Mouse (Mus musculus): ENCODE measurements around the gene Gzmk. TPM values are rescaled to one million over a fixed set of nuclear protein-coding genes. Genes with fewer than 3 reads are reported as not detected.
A peak's percentile ranks its signal among the peaks of the same experiment; 100 is the strongest.
"Not testable (repeated sequence)": the region's sequence is repeated elsewhere in the genome, so short reads cannot be mapped to it uniquely, and the experiment has no call there.

Gzmk gene
- polyA plus RNA-seq (2012; rRNA removed) = not detected in 2 replicates

GRCm38 (mm10) chr13:113225811-113226210, at the start of gene Gzmk:
Gzmk (minus strand) TSS chr13:113225908.
- DNase-seq (ENCODE audit: low read depth) = no peak

DNA sequence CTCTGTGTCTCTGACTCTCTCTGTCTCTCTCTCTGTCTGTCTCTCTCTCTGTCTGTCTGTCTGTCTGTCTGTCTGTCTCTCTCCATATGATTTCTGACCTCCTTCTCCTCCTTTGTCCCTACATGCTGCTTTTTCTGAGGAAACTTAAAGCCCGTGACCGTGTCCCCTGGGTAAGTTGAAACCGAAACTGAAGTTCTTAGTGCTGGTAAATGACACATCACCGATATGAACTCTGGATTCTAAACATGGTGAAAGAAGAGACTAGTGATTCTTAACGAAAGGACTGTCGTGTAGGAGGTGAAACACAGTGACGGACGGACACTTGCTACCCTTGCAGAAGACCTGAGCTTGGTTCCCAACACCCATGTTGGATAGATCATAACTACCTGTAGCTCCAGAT, 45.5 kb upstream of the Gzmk start:
- no peak for DNase-seq (ENCODE audit: low read depth)

DNA sequence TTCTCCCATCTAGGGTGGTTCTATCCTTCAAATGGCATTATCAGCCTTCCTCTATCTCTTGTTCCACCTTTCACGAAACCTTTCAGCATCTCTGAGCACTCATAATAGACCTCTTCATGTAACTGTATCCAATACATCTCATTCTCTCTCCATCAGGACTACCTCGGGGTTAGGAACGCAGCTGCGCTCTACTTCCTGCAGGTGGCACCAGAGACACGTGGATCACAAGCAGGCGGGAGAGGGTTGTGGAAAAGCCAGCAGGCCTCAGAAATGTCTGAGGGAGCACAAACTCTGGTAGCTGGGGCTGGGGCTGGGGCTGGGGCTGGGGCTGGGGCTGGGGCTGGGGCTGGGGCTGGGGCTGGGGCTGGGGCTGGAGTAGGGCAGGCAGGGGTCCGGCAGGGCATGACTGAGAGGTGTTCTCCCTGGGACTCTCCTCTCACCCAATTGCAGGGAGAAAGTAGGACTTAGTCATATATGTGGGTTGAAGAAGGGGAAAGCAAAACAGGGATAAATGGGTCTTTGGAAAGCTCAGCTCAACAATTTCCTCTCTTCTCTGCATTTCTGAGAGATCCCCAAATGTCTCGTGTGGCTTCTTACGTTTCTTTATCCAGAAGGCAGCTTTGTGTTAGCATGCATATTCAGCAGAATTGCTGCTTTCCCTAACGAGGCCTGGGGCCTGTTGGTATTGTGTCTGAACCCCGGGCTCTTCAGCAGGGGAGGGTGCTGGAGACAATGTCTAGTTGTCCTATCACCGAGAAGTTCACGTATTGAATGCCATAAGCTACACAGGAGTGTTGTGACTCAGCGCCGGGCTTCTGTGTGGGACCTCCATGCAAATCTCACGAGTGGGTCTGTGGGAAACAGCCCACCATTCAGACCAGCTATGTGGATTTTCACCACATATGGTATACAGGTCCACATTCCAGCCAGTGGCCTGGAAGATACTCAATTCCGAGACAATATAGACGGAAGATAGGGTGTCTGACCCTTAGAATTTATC, 44.4 kb upstream of the Gzmk start:
- no peak for DNase-seq (ENCODE audit: low read depth)

DNA sequence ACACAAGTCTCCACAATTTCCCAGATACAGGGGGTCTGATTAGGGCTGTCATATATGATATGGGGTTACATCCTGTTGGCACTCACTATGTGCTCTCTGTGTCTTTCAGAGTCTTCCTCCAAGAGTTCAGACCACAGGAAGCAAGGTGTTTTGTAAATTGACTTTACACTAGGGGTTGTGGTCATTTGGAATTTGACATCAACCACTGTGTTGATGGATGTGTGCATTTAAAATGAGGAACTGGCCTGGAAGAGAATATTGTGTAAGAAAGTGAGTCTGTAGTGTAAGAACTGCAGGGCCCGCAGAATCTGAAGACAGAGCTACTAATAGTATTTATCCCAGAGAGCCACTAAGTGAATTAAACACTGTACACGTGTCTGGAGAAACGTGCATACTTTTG, 41.5 kb upstream of the Gzmk start:
- DNase-seq (ENCODE audit: low read depth) = no peak

- peak; percentile 12 for DNase-seq (ENCODE audit: low read depth)
These were observed 40.8 kb upstream of the Gzmk start for GRCm38 (mm10) chr13:113266495-113266951.

- peak; percentile 5 for DNase-seq (ENCODE audit: low read depth)
These were observed 39.5 kb upstream of the Gzmk start for GRCm38 (mm10) chr13:113265257-113265656.

- DNase-seq (ENCODE audit: low read depth) = no peak
These were observed 37.1 kb upstream of the Gzmk start for GRCm38 (mm10) chr13:113262822-113263221.

DNA sequence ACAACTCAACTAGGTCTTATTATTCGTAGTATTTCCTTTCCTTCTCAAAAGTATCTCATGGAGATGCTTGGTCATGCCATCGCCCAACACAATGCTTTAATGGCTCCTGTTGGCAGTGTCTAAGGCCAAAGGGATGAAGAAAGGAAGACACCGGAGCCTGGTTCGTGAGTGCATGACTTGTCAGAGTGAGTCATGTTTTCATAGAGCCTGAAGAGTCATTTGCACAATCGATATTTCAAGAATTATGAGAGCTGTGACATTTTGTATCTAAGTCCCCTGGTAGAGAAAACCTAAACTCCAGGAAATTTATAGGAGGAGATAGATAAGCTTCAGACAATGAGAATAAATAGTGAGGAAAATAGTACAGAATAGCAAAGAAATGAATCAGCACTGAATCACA, 33.5 kb upstream of the Gzmk start:
- no peak for DNase-seq (ENCODE audit: low read depth)

GRCm38 (mm10) chr13:113257190-113257589, 31.5 kb upstream of the Gzmk start:
- DNase-seq (ENCODE audit: low read depth) = no peak

- no peak for DNase-seq (ENCODE audit: low read depth)
These were observed 31.1 kb upstream of the Gzmk start for GRCm38 (mm10) chr13:113256766-113257165.

GRCm38 (mm10) chr13:113252580-113252979, 26.9 kb upstream of the Gzmk start:
- not testable (repeated sequence) for DNase-seq (ENCODE audit: low read depth)

GRCm38 (mm10) chr13:113245025-113245424, 19.3 kb upstream of the Gzmk start:
- no peak for DNase-seq (ENCODE audit: low read depth)

GRCm38 (mm10) chr13:113242129-113242528, 16.4 kb upstream of the Gzmk start:
- no peak for DNase-seq (ENCODE audit: low read depth)

- no peak for DNase-seq (ENCODE audit: low read depth)
These were observed 2.2 kb upstream of the Gzmk start for GRCm38 (mm10) chr13:113227666-113228463.

DNA sequence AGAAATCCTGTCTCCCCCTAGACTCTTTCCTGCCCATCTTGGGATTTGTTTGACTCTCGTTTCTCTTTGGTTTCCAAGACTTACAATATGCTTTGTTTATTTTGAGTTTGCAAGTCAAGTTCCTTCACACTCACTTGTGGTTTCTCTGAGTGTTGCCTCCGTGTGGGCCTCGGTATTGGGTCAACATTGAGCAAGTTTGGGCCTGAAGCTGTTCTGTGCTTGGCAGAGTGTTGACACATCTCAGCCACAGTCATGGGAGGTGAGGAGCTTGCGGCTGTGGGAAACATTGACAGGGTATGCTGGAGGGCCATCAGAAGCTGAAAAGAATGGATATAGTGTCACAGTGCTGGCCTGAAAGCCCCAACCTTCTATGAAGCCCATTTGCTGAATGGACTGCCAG, 1.4 kb upstream of the Gzmk start:
- no peak for DNase-seq (ENCODE audit: low read depth)

DNA sequence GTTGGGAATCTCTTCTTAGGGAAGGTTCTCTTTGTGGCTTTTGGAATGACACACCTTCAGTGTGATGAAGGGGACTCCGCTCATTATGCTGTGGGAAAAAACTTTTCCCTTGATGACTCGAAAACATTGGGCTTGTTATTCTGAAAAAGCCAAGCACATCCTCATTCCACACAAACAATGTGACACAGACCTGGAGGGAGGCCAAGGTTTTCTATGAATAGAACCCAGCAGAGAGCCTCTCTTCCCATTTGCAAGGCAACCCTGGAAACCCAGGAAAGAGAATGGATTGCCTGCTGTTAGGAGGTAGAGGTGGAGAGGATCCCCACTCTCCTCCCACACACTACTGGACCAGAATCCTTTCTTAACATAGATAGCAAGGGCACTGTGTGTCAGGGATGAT, 1.6 kb downstream of the Gzmk start:
- no peak for DNase-seq (ENCODE audit: low read depth)

GRCm38 (mm10) chr13:113221851-113222250, 3.9 kb downstream of the Gzmk start:
- no peak for DNase-seq (ENCODE audit: low read depth)

DNA sequence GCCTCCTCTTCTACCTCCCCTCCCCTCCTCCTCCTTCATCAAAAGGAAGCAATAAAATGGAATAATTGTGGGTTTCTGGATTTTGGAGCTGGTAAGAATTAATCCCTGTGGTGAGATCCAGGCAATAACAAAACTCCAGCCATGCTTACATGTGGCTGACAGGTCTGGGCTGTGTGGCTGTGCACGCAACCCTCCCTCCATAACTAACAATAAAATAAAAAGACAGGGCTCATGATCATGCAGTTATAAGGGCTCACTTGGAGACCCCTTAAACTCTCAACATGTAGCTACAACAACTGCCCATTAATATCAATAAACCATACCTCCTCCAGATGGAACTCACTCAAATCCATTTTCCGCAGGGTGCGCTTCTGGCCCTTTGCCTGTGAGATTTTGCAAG, 11.8 kb downstream of the Gzmk start:
- DNase-seq (ENCODE audit: low read depth) = no peak

- no peak for DNase-seq (ENCODE audit: low read depth)
These were observed 13.3 kb downstream of the Gzmk start for GRCm38 (mm10) chr13:113212401-113212800.

GRCm38 (mm10) chr13:113211345-113211744, 14.4 kb downstream of the Gzmk start:
- DNase-seq (ENCODE audit: low read depth) = no peak

DNA sequence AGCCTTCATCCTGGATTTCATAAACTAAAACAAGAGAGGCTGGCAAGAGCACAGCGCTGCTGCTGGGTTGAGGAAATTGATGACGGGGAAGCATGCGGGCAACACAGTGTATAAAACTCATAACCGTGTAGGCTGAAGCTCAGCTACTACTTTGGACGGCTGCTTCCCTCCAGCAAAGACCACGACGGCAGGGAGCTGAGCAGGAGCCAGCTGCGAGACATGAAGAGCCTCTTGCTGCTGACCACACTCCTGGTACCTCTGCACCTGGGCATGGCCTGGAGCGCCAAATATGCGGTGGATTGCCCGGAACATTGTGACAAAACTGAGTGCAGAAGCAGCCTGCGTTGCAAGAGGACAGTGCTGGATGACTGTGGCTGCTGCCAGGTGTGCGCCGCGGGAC, 16.1 kb downstream of the Gzmk start, which contains the start of gene Esm1:
Gene Esm1, plus strand, starts transcription at position 36 of the 400 bp plus-strand sequence.
- no peak for DNase-seq (ENCODE audit: low read depth)

GRCm38 (mm10) chr13:113205346-113205745, 20.4 kb downstream of the Gzmk start:
- no peak for DNase-seq (ENCODE audit: low read depth)

All from gonadal fat pad, adult 2 months (tissue).